Mouse (Mus musculus): ENCODE data around the gene Mettl17.

Gene Mettl17

GRCm38 (mm10) chr14:51895071-51895470 lies 10.4 kb downstream of the Mettl17 start:
- in situ Hi-C loops (cut with MboI, MseI) = loop anchor here (25.0 kb wide), 1 partner anchor 958 kb away; the partner anchor contains the start of genes Gm49342, Pip4p1 and Pnp

- in situ Hi-C loops (cut with MboI, MseI) = loop anchor here (25.0 kb wide), 1 partner anchor 959 kb away; the partner anchor contains the start of genes Gm49342, Pip4p1 and Pnp
Observed at GRCm38 (mm10) chr14:51896019-51896418, 11.4 kb downstream of the Mettl17 start.

GRCm38 (mm10) chr14:51896539-51897170 lies 12.0 kb downstream of the Mettl17 start:
- in situ Hi-C loops (cut with MboI, MseI) = loop anchor here (25.0 kb wide), 1 partner anchor 959 kb away; the partner anchor contains the start of genes Gm49342, Pip4p1 and Pnp

- in situ Hi-C loops (cut with MboI, MseI) = loop anchor here (25.0 kb wide), 1 partner anchor 962 kb away; the partner anchor contains the start of genes Gm49342, Pip4p1 and Pnp
Observed at GRCm38 (mm10) chr14:51899351-51899750, 14.7 kb downstream of the Mettl17 start.

GRCm38 (mm10) chr14:51902806-51903710 lies 18.4 kb downstream of the Mettl17 start:
- in situ Hi-C loops (cut with MboI, MseI) = no loop called here

GRCm38 (mm10) chr14:51903782-51904181 lies 19.1 kb downstream of the Mettl17 start:
- in situ Hi-C loops (cut with MboI, MseI) = no loop called here

- in situ Hi-C loops (cut with MboI, MseI) = loop anchor here (5.0 kb wide), 1 partner anchor 103 kb away; no protein-coding TSS in a partner anchor
Observed at GRCm38 (mm10) chr14:51904706-51905105, 20.1 kb downstream of the Mettl17 start.

- in situ Hi-C loops (cut with MboI, MseI) = loop anchor here (5.0 kb wide), 1 partner anchor 101 kb away; no protein-coding TSS in a partner anchor
Observed at GRCm38 (mm10) chr14:51906102-51906501, 21.5 kb downstream of the Mettl17 start.

GRCm38 (mm10) chr14:51911301-51911700 lies 26.7 kb downstream of the Mettl17 start:
- in situ Hi-C loops (cut with MboI, MseI) = no loop called here

GRCm38 (mm10) chr14:51912391-51913061 lies 27.9 kb downstream of the Mettl17 start:
- in situ Hi-C loops (cut with MboI, MseI) = no loop called here

GRCm38 (mm10) chr14:51913062-51913959 lies 28.7 kb downstream of the Mettl17 start:
- in situ Hi-C loops (cut with MboI, MseI) = no loop called here

- in situ Hi-C loops (cut with MboI, MseI) = no loop called here
Observed at GRCm38 (mm10) chr14:51913960-51914762, 29.5 kb downstream of the Mettl17 start, which contains the start of gene Ndrg2. Ndrg2 (minus strand) TSS chr14:51914158.

GRCm38 (mm10) chr14:51915030-51915429 lies 30.4 kb downstream of the Mettl17 start:
- in situ Hi-C loops (cut with MboI, MseI) = no loop called here

- in situ Hi-C loops (cut with MboI, MseI) = no loop called here
Observed at GRCm38 (mm10) chr14:51916539-51916938, 31.9 kb downstream of the Mettl17 start.

- in situ Hi-C loops (cut with MboI, MseI) = no loop called here
Observed at GRCm38 (mm10) chr14:51918125-51918524, 33.5 kb downstream of the Mettl17 start, which contains the start of gene Tppp2. Tppp2 (plus strand) TSS chr14:51918425.

- in situ Hi-C loops (cut with MboI, MseI) = no loop called here
Observed at GRCm38 (mm10) chr14:51918966-51919365, 34.3 kb downstream of the Mettl17 start.

- in situ Hi-C loops (cut with MboI, MseI) = no loop called here
Observed at GRCm38 (mm10) chr14:51921759-51922570, 37.3 kb downstream of the Mettl17 start.

GRCm38 (mm10) chr14:51922571-51922865 lies 37.9 kb downstream of the Mettl17 start, which contains the start of gene Rnase13:
Rnase13 (minus strand) TSS chr14:51922773.
- in situ Hi-C loops (cut with MboI, MseI) = no loop called here

GRCm38 (mm10) chr14:51922910-51923309 lies 38.3 kb downstream of the Mettl17 start:
- in situ Hi-C loops (cut with MboI, MseI) = no loop called here
